In the genomic region with DNA sequence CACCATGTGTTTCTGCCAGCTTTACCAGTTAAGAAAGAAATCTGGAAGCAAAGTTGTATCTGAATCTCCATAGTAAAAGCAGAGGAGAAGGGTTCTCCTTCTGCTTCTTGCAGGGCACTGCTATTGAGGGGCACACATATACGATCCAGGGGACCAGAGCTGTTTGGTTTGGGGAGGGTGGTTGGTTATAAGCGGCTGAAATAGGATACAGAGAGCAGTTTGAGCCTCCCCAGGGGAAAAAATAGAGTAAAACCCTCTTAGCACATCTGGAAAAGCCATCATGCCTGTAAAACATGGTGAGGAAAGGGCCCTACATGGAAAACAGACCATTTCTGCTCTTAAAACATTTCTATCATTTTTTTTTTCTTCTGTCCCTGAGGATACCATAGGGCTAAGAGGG, we compare ENCODE assay signal across 25 mouse cellular contexts.
"Had no signal": no experiment of that assay in that cellular context is flagged by ENCODE, and none has a peak within 500 bp of the region (broad histone marks: within the 10 kb centered on the region; RNA-seq: fewer than 3 reads in every experiment).

No protein-coding gene starts in this region.

- H3K9me3 ChIP-seq: heart, embryonic 10.5 days; heart, embryonic 12.5 days; hindbrain, embryonic 13.5 days; hindbrain, embryonic 15.5 days; kidney, embryonic 15.5 days; limb, embryonic 15.5 days; liver, embryonic 13.5 days; liver, embryonic 15.5 days had no signal

- H3K27me3 ChIP-seq: hindbrain, embryonic 13.5 days; hindbrain, embryonic 15.5 days; kidney, embryonic 15.5 days; limb, embryonic 15.5 days; liver, embryonic 13.5 days; liver, embryonic 15.5 days had no signal

- H3K9ac ChIP-seq: heart, embryonic 12.5 days; hindbrain, embryonic 13.5 days; hindbrain, embryonic 15.5 days; kidney, embryonic 15.5 days; limb, embryonic 15.5 days; liver, embryonic 13.5 days; liver, embryonic 15.5 days had no signal

- H3K4me2 ChIP-seq: heart, embryonic 12.5 days; hindbrain, embryonic 13.5 days; hindbrain, embryonic 15.5 days; kidney, embryonic 15.5 days; limb, embryonic 15.5 days; liver, embryonic 11.5 days; liver, embryonic 13.5 days; liver, embryonic 15.5 days had no signal

- H3K4me1 ChIP-seq: heart, embryonic 10.5 days; hindbrain, embryonic 13.5 days; hindbrain, embryonic 15.5 days; liver, embryonic 13.5 days; liver, embryonic 15.5 days had no signal

- ATAC-seq: hindbrain, postnatal 0 days; intestine, embryonic 16.5 days had no signal

- H3K4me3 ChIP-seq: heart, embryonic 10.5 days; heart, embryonic 12.5 days; hindbrain, embryonic 13.5 days; hindbrain, embryonic 15.5 days; kidney, embryonic 15.5 days; left cerebral cortex, adult 2 months; limb, embryonic 15.5 days; liver, embryonic 13.5 days; liver, embryonic 15.5 days had no signal

- DNase-seq: gastrocnemius, postnatal 10 days; gastrocnemius, postnatal 25 days; heart, adult 18-20 months; heart, postnatal 10 days; kidney, adult 11 months; kidney, adult 2 months; kidney, adult 9 months; kidney, postnatal 14 days; kidney, postnatal 36 days; layer of hippocampus, adult 9-11 months; left cerebral cortex, postnatal 4 days; liver, embryonic 13.5 days; lung, adult 18-20 months had no signal

- H3K36me3 ChIP-seq: heart, embryonic 10.5 days; heart, embryonic 12.5 days; hindbrain, embryonic 13.5 days; hindbrain, embryonic 15.5 days; kidney, embryonic 15.5 days; limb, embryonic 15.5 days; liver, embryonic 13.5 days; liver, embryonic 15.5 days had no signal

- H3K27ac ChIP-seq: heart, embryonic 10.5 days; hindbrain, embryonic 13.5 days; hindbrain, embryonic 15.5 days; hindbrain, postnatal 0 days; kidney, embryonic 15.5 days; kidney, postnatal 0 days; left cerebral cortex, adult 2 months; limb, embryonic 15.5 days; liver, embryonic 13.5 days; liver, embryonic 15.5 days had no signal
